Mouse (Mus musculus) liver, embryonic 15.5 days (tissue): Measurements from ENCODE around the gene Rps6ka2. TPM values are rescaled to one million over a fixed set of nuclear protein-coding genes. Genes with fewer than 3 reads are reported as not detected.
"Not testable (repeated sequence)": the region's sequence is repeated elsewhere in the genome, so short reads cannot be mapped to it uniquely, and the experiment has no call there.

Experiments used
- ATAC-seq: fragments of 200-750 bp; cut with Nextera tagmentation; 2 replicates; pipeline ENCODE4 v1.8.0; 2017; ENCODE audit warnings: moderate number of reproducible peaks, mild to moderate bottlenecking, moderate library complexity; ENCODE audit not compliant: insufficient read depth
- H3K27ac ChIP-seq: fragments of 300-500 bp; sonication (generic); replicated peaks from 2 replicates; pipeline ENCODE4 v1.5.1; 2015; ENCODE audit warnings: mild to moderate bottlenecking, inconsistent platforms
- H3K27me3 ChIP-seq: fragments of 300-500 bp; sonication (generic); 2 replicates; pipeline ENCODE4 v1.6.1; 2015; ENCODE audit warnings: mild to moderate bottlenecking, inconsistent platforms
- H3K36me3 ChIP-seq: fragments of 300-500 bp; sonication (generic); replicated peaks from 2 replicates; pipeline ENCODE4 v1.6.1; 2015; ENCODE audit warnings: moderate library complexity, mild to moderate bottlenecking, inconsistent platforms
- H3K4me1 ChIP-seq: fragments of 300-500 bp; sonication (generic); replicated peaks from 2 replicates; pipeline ENCODE4 v1.6.1; 2015; ENCODE audit warnings: inconsistent platforms
- H3K4me2 ChIP-seq: fragments of 300-500 bp; sonication (generic); 2 replicates; pipeline ENCODE4 v1.6.1; 2015; ENCODE audit warnings: moderate library complexity, mild to moderate bottlenecking, inconsistent platforms
- H3K4me3 ChIP-seq: fragments of 300-500 bp; sonication (generic); replicated peaks from 2 replicates; pipeline ENCODE4 v1.5.1; 2015; ENCODE audit warnings: mild to moderate bottlenecking, inconsistent platforms
- H3K9ac ChIP-seq: fragments of 300-500 bp; sonication (generic); 2 replicates; pipeline ENCODE4 v1.6.1; 2015; ENCODE audit warnings: moderate library complexity, mild to moderate bottlenecking, inconsistent platforms
- H3K9me3 ChIP-seq: fragments of 300-500 bp; sonication (generic); replicated peaks from 2 replicates; pipeline ENCODE4 v1.6.1; 2016; ENCODE audit warnings: inconsistent platforms
- WGBS: fragments of 180-500 bp; shearing (Covaris S2); methylation state at CpG from one replicate; pipeline ENCODE4 v1.1.7; 2015; ENCODE audit warnings: mixed read lengths; ENCODE audit not compliant: insufficient replicate concordance; 5-methylcytosine and 5-hydroxymethylcytosine counted together
- polyA plus RNA-seq: library from polyadenylated mRNA; unstranded; fragments of >200 nt; fragmentation: Nextera tagmentation; extraction: Ambion mirVana; gene quantifications from 2 replicates; pipeline ENCODE4 v1.2.1, GENCODE M21; 2015

The Rps6ka2 gene
- polyA plus RNA-seq, 1 experiment from 2014 or later = 1.1 TPM

- no peaks in the 10 kb centered on the region for H3K4me1 ChIP-seq
- no peak overlapping the region for H3K4me3 ChIP-seq
- 53% methylated on average over 10 of the region's 10 CpGs for WGBS
- H3K27ac ChIP-seq = no peak overlapping the region
- H3K9ac ChIP-seq = no peak overlapping the region
- no peak for ATAC-seq
- no peaks in the 10 kb centered on the region for H3K27me3 ChIP-seq
- H3K4me2 ChIP-seq = no peak overlapping the region
- H3K36me3 ChIP-seq = no peaks in the 10 kb centered on the region
- no peaks in the 10 kb centered on the region for H3K9me3 ChIP-seq
These were observed 103.9 kb downstream of the Rps6ka2 start for GRCm38 (mm10) chr17:7273785-7274184.

DNA sequence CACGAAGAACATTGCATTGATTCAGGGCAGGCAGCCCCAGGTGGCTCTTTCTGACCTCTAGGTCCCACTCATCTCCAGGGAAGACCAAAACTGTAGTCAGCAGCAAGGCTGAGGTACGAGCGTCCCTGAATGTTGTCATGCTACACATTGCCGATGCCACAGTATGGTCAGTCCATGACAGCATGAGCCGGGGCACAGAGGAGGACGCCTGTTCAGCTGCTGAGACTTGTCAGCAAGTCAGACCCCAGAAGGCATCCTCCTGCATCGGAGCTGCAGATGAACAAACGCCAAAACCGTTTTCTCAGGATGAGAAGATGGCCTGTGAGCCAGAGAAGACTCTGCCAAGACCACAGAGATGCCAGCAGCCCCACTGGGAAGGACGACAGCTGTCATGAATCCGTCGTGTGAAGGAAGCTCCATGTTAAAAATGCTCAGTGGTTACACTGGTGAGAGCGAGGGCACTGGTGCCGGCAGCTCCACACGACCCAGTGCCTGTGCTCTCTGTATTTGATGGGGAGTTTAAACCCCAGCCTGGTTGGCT is 108.9 kb downstream of the Rps6ka2 start:
- no peaks in the 10 kb centered on the region for H3K9me3 ChIP-seq
- no peak overlapping the region for H3K9ac ChIP-seq
- ATAC-seq = no peak
- no peak overlapping the region for H3K4me2 ChIP-seq
- no peaks in the 10 kb centered on the region for H3K36me3 ChIP-seq
- H3K4me1 ChIP-seq = no peaks in the 10 kb centered on the region
- H3K27ac ChIP-seq = no peak overlapping the region
- H3K4me3 ChIP-seq = no peak overlapping the region
- no peaks in the 10 kb centered on the region for H3K27me3 ChIP-seq
- WGBS = 71% methylated on average over 15 of the region's 15 CpGs

DNA sequence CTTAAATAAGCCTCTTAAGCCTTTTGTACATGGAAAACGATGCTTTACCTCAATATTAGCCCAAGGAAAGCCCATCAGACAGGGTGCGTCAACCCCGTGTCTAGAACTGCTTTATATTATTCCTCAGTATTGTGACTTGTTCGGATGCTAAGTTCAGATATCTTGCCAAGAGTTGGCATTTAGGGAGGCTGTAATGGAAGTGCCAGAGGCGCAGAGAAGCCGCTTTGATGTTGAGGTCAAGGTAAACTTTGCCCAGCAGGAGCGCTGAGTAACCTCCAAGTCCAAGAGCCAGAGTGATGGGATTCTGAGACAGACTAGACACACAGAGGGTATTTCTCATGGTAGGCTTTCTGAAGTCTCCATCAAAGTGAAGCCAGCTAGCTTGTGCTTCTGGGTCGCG is 109.3 kb downstream of the Rps6ka2 start:
- no peaks in the 10 kb centered on the region for H3K36me3 ChIP-seq
- no peaks in the 10 kb centered on the region for H3K4me1 ChIP-seq
- H3K4me3 ChIP-seq = no peak overlapping the region
- no peak for ATAC-seq
- H3K27me3 ChIP-seq = no peaks in the 10 kb centered on the region
- H3K27ac ChIP-seq = no peak overlapping the region
- H3K9ac ChIP-seq = no peak overlapping the region
- 73% methylated on average over 9 of the region's 9 CpGs for WGBS
- H3K4me2 ChIP-seq = no peak overlapping the region
- H3K9me3 ChIP-seq = no peaks in the 10 kb centered on the region

GRCm38 (mm10) chr17:7284297-7284910 is 114.5 kb downstream of the Rps6ka2 start:
- no peaks in the 10 kb centered on the region for H3K27me3 ChIP-seq

GRCm38 (mm10) chr17:7285292-7285691 is 115.4 kb downstream of the Rps6ka2 start:
- no peak overlapping the region for H3K9ac ChIP-seq
- no peaks in the 10 kb centered on the region for H3K4me1 ChIP-seq
- WGBS = 67% methylated on average over 12 of the region's 12 CpGs
- H3K9me3 ChIP-seq = no peaks in the 10 kb centered on the region
- H3K4me2 ChIP-seq = no peak overlapping the region
- no peak overlapping the region for H3K27ac ChIP-seq
- no peaks in the 10 kb centered on the region for H3K27me3 ChIP-seq
- ATAC-seq = no peak
- H3K36me3 ChIP-seq = no peaks in the 10 kb centered on the region
- no peak overlapping the region for H3K4me3 ChIP-seq

More at GRCm38 (mm10) chr17:7284297-7284910, 114.5 kb downstream of the Rps6ka2 start:
- ATAC-seq = no peak
- WGBS = 65% methylated on average over 8 of the region's 8 CpGs
- H3K4me1 ChIP-seq = no peaks in the 10 kb centered on the region
- H3K36me3 ChIP-seq = no peaks in the 10 kb centered on the region
- no peak overlapping the region for H3K4me3 ChIP-seq
- no peak overlapping the region for H3K9ac ChIP-seq
- no peak overlapping the region for H3K27ac ChIP-seq
- no peaks in the 10 kb centered on the region for H3K9me3 ChIP-seq
- no peak overlapping the region for H3K4me2 ChIP-seq

GRCm38 (mm10) chr17:7286422-7287050 is 116.6 kb downstream of the Rps6ka2 start:
- no peak overlapping the region for H3K4me3 ChIP-seq
- no peak for ATAC-seq
- H3K27ac ChIP-seq = no peak overlapping the region
- H3K9ac ChIP-seq = no peak overlapping the region
- 77% methylated on average over 12 of the region's 12 CpGs for WGBS
- no peaks in the 10 kb centered on the region for H3K36me3 ChIP-seq
- no peak overlapping the region for H3K4me2 ChIP-seq
- H3K4me1 ChIP-seq = no peaks in the 10 kb centered on the region
- H3K27me3 ChIP-seq = no peaks in the 10 kb centered on the region
- no peaks in the 10 kb centered on the region for H3K9me3 ChIP-seq

DNA sequence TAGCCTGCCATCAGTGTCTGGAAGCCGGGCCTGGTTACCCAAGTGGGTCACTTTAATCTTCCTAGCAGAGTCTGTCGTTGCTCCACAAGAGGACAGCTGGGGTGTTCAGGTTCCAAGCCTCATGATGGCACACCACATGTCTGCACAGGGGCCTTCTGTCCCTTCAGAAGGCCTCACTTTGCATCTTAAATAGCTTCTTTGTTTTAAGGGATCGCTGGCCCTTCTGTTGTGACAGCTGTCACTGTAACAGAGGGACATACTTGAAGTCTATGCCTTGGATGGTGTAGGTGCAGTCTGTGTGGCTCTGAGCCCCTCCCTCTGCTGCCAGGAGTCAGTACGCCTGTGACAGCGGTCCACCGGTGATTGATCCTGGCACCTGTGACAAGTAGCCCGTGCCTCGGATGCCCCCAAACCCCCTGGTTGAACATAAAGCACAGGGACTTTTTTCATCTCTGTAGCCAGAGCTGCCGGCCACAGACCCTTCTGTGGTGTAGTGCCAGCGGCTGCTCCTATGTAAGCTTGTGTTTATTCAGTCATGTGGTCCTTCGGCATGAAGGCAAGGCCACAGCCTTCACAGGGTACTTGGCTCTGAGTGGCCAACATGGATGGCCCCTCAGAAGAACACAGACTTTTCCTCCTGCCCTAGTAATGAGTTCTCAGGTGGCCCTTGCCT is 122.2 kb downstream of the Rps6ka2 start:
- H3K4me1 ChIP-seq = no peaks in the 10 kb centered on the region
- no peaks in the 10 kb centered on the region for H3K9me3 ChIP-seq
- no peak for ATAC-seq
- no peaks in the 10 kb centered on the region for H3K36me3 ChIP-seq
- 70% methylated on average over 11 of the region's 11 CpGs for WGBS
- no peak overlapping the region for H3K27ac ChIP-seq
- H3K9ac ChIP-seq = no peak overlapping the region
- H3K4me3 ChIP-seq = no peak overlapping the region
- no peaks in the 10 kb centered on the region for H3K27me3 ChIP-seq
- H3K4me2 ChIP-seq = no peak overlapping the region

GRCm38 (mm10) chr17:7306278-7307196 is 136.6 kb downstream of the Rps6ka2 start:
- H3K27ac ChIP-seq, H3K4me1 ChIP-seq, H3K4me2 ChIP-seq, H3K36me3 ChIP-seq, H3K27me3 ChIP-seq, H3K4me3 ChIP-seq, H3K9me3 ChIP-seq, H3K9ac ChIP-seq: not testable (repeated sequence)
- ATAC-seq = peak; percentile 31; the same call in 1 of the 2 replicates
- 44% methylated on average over 8 of the region's 8 CpGs for WGBS

GRCm38 (mm10) chr17:7315693-7316382 is 145.9 kb downstream of the Rps6ka2 start:
- H3K4me1 ChIP-seq, H3K9ac ChIP-seq, H3K36me3 ChIP-seq, H3K9me3 ChIP-seq, ATAC-seq, H3K4me3 ChIP-seq, H3K27me3 ChIP-seq, H3K4me2 ChIP-seq, H3K27ac ChIP-seq: not testable (repeated sequence)
- WGBS = 35% methylated on average over 8 of the region's 8 CpGs

DNA sequence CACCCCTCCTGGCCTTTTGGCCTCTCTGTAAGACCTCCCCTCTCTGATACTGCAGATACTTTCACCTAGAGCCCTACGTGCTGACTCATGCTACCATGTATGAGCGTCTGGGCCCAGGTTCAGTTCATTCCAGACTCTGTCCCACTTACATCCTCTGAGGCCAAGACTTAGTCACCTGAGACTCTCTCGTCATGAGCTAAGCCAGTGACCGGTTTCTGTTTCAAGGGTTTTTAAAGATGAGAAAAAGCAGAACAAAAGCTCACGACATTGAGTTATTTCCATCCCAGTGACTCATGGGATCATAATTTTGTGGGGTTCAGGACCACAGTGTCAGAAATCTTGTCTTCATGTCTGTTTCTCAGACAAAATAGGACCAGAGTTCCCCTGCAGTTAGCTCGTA is 149.9 kb downstream of the Rps6ka2 start:
- H3K27ac ChIP-seq, H3K4me1 ChIP-seq, H3K4me2 ChIP-seq, ATAC-seq, H3K9ac ChIP-seq, H3K4me3 ChIP-seq, H3K36me3 ChIP-seq, H3K27me3 ChIP-seq, H3K9me3 ChIP-seq: not testable (repeated sequence)
- 50% methylated on average over 6 of the region's 6 CpGs for WGBS
